Mouse (Mus musculus) heart, embryonic 11.5 days (tissue): ENCODE measurements around the gene Ptpdc1. TPM values are rescaled to one million over a fixed set of nuclear protein-coding genes. Genes with fewer than 3 reads are reported as not detected.

Experiments used
- microRNA counts: library from miRNA; unstranded; fragments of <30 nt; microRNA quantifications from one replicate; lab custom pipeline; 2015
- microRNA-seq: library from miRNA; unstranded; fragments of <30 nt; microRNA quantifications from one replicate; pipeline ENCODE4, GENCODE M21; 2016; ENCODE audit warnings: borderline number of aligned reads
- polyA plus RNA-seq: library from polyadenylated mRNA; unstranded; fragments of >200 nt; fragmentation: Nextera tagmentation; extraction: Ambion mirVana; gene quantifications from 2 replicates; pipeline ENCODE4 v1.2.1, GENCODE M21; 2014

Ptpdc1 gene
- polyA plus RNA-seq, 1 experiment from 2014 or later = 5.6 TPM

MicroRNAs within 50 kb of the gene (microRNA counts, 519-probe panel; counts per million panel counts)
- 7,185 counts per million, percentile 93 among the panel's probes with 10 or more counts for microRNA mmu-let-7a (lab: Ali Mortazavi, UCI)
- 6,444 counts per million, percentile 83 among the panel's probes with 10 or more counts for microRNA mmu-let-7d (lab: Ali Mortazavi, UCI)
- 5,928 counts per million, percentile 71 among the panel's probes with 10 or more counts for microRNA mmu-let-7f (lab: Ali Mortazavi, UCI)

Small RNA genes lying within 50 kb of the gene (microRNA-seq; reads per million reads assigned to microRNA genes)
- gene Gm24111 = not detected
- gene Mirlet7a-1 = 35.6 reads per million, percentile 55 among the genes with 10 or more reads in this experiment
- gene Mirlet7d = 3,894 reads per million, percentile 91 among the genes with 10 or more reads in this experiment
- gene Mirlet7f-1 = not detected

Other genes with a start within 250 kb of the Ptpdc1 start
- 4.3 and 5.2 TPM in 2 replicates for gene Zfp169, start 112.2 kb downstream of the Ptpdc1 start, polyA plus RNA-seq
- gene A830005F24Rik, start 112.1 kb downstream of the Ptpdc1 start, polyA plus RNA-seq = 0.34 and 2.2 TPM in 2 replicates
- gene Barx1, start 37.3 kb upstream of the Ptpdc1 start, polyA plus RNA-seq = 2.0 and 3.2 TPM in 2 replicates
- gene Phf2, start 245.5 kb upstream of the Ptpdc1 start, polyA plus RNA-seq = 5.3 and 7.5 TPM in 2 replicates